Mouse (Mus musculus) G1E (cell line): ENCODE measurements around the gene Fam189a1.

Source experiments
- CTCF ChIP-seq: IDR thresholded peaks from 2 replicates; pipeline ENCODE4 v1.5.1; 2012; ENCODE audit warnings: low read depth, low read length, inconsistent platforms, mixed read lengths
- GATA1 ChIP-seq: IDR thresholded peaks from 2 replicates; pipeline ENCODE4 v1.6.1; 2012; ENCODE audit warnings: borderline replicate concordance, low read length, inconsistent platforms, mixed read lengths
- TAL1 ChIP-seq: conservative IDR thresholded peaks from 2 replicates; pipeline ENCODE4 v1.6.1; 2012; ENCODE audit warnings: low read depth, low read length, inconsistent platforms, mixed read lengths

DNA sequence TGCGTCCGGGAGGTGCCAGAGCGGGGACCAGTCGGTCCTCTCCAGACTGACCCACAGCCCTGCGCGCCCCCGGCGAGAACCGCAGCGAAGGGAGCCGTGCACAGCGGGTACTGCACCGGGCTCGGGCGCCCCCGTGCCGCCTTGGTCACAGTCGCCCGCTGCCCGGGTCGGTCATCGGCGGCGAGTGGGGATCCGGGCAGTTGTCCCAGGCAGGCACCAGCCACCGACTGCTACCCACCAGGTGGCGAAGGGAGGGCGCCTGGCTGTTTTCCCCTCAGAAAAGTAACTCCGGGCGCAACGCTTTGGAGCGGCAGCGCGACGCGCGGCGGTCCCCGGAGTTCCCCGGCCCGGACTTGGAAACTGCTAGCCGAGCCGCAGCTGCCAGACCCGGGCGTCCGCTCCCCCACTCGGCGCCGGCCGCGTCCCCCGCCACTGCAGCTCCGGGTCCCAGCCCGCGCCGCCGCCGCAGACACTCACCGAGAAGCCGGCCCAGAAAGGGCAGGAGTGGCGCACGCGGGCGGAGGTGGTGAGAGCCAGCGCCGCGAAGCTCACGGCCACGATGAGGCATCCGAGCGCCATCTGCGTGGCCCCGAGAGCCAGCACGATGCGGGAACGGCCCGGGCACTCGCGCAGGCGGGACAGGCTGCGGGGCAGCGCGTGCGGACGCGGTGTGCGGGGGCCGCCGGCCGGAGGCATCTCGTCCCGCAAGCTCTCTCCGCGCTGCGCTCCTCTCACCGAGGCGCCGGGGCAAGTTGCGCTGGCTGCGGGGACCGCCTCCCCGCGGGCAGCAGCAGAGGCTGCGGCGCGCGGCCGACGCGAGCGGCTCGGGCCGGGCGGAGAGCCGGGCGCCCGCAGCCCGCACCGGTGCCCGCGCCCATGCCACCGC is 499 bp downstream of the Fam189a1 start:
- TF ChIP-seq CTCF (no peak), TAL1 (no peak), GATA1 (no peak)
